Mouse (Mus musculus) midbrain, postnatal 0 days (tissue): ENCODE data around the gene Arhgef12. TPM values are rescaled to one million over a fixed set of nuclear protein-coding genes. Genes with fewer than 3 reads are reported as not detected.
A peak's percentile ranks its signal among the peaks of the same experiment; 100 is the strongest.

Experiments used
- ATAC-seq: fragments of 200-750 bp; cut with Nextera tagmentation; 2 replicates; pipeline ENCODE4 v1.8.0; 2017; ENCODE audit warnings: moderate number of reproducible peaks, mild to moderate bottlenecking, moderate TSS enrichment, moderate library complexity; ENCODE audit not compliant: low FRiP score
- DNase-seq: peaks from one replicate; pipeline ENCODE4 v3.0.0-alpha.2; 2015; ENCODE audit warnings: low spot score
- H3K27ac ChIP-seq: fragments of 300-500 bp; sonication (generic); 2 replicates; pipeline ENCODE4 v1.5.1; 2014; ENCODE audit warnings: low read depth, mild to moderate bottlenecking, low read length, mixed read lengths
- H3K27me3 ChIP-seq: fragments of 300-500 bp; sonication (generic); 2 replicates; pipeline ENCODE4 v1.6.1; 2014; ENCODE audit warnings: low read length, control low read depth, mixed read lengths; ENCODE audit not compliant: insufficient read depth
- H3K36me3 ChIP-seq: fragments of 300-500 bp; sonication (generic); 2 replicates; pipeline ENCODE4 v1.6.1; 2014; ENCODE audit warnings: low read length, control low read depth, mixed read lengths; ENCODE audit not compliant: insufficient read depth
- H3K4me1 ChIP-seq: fragments of 300-500 bp; sonication (generic); 2 replicates; pipeline ENCODE4 v1.6.1; 2014; ENCODE audit warnings: mild to moderate bottlenecking, control low read depth, antibody characterized with exemption, low read length, mixed read lengths; ENCODE audit not compliant: insufficient read depth
- H3K4me2 ChIP-seq: fragments of 300-500 bp; sonication (generic); 2 replicates; pipeline ENCODE4 v1.6.1; 2014; ENCODE audit warnings: low read depth, mild to moderate bottlenecking, low read length, mixed read lengths; ENCODE audit not compliant: poor library complexity, severe bottlenecking
- H3K4me3 ChIP-seq: fragments of 300-500 bp; sonication (generic); 2 replicates; pipeline ENCODE4 v1.5.1; 2014; ENCODE audit warnings: low read depth, mild to moderate bottlenecking, low read length, moderate library complexity
- H3K9ac ChIP-seq: fragments of 300-500 bp; sonication (generic); replicated peaks from 2 replicates; pipeline ENCODE4 v1.6.1; 2014; ENCODE audit warnings: mild to moderate bottlenecking, low read length, moderate library complexity, mixed read lengths; ENCODE audit not compliant: poor library complexity, severe bottlenecking
- H3K9me3 ChIP-seq: fragments of 300-500 bp; sonication (generic); 2 replicates; pipeline ENCODE4 v1.6.1; 2016; ENCODE audit warnings: low read length, control low read depth
- CTCF ChIP-seq: IDR thresholded peaks from 2 replicates; pipeline ENCODE4 v1.5.1; 2016; ENCODE audit warnings: antibody characterized with exemption, mild to moderate bottlenecking
- WGBS: fragments of 180-500 bp; shearing (Covaris S2); extraction: QIAGEN DNeasy Blood & Tissue Kit; methylation state at CpG from one replicate; pipeline ENCODE4 v1.1.7; 2014; 5-methylcytosine and 5-hydroxymethylcytosine counted together
- polyA plus RNA-seq: library from polyadenylated mRNA; unstranded; fragments of >200 nt; fragmentation: Nextera tagmentation; extraction: Ambion mirVana; gene quantifications from 2 replicates; pipeline ENCODE4 v1.2.1, GENCODE M21; 2015
- total RNA-seq: library from RNA; depleted of rRNA; stranded (reverse); fragments of >200 nt; gene quantifications from 2 replicates; pipeline ENCODE4 v1.2.3, GENCODE M21; 2014

Gene Arhgef12
- total and polyA plus RNA-seq, 2 experiments from 2014 or later, result 17.0 to 97.1 TPM

DNA sequence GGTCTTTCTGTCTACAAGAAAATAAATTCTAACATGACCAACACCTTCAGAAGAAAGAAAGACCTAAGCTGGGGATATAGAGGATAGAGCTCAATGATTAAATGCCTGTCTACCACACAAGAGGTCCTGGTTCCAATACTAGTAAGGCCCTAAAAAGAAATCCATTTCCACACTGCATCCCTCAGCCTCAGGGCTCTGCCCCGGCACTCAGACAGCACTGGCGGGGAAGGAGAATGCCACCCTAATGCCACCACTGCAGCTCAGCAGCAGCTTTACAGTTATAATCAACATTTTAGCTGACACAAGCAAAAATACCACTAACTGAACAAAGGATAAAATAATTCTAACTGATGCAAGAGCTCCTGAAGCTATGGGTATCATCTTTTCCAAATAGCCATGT, 36.9 kb downstream of the Arhgef12 start:
- 5% methylated on average over 2 of the region's 2 CpGs for WGBS
- no peak for TF ChIP-seq CTCF
- ATAC-seq (0 out of 2 replicates have a peak, but pooled peaks have one; percentile 47), DNase-seq (peak; percentile 19)
- Histone ChIP-seq H3K4me2 (peak overlapping the region; percentile 47), H3K4me3 (peak overlapping the region; percentile 56), H3K27ac (peak overlapping the region; percentile 82), H3K9me3 (no peaks in the 10 kb centered on the region), H3K9ac (peak overlapping the region; percentile 77), H3K27me3 (no peaks in the 10 kb centered on the region), H3K4me1 (peaks cover 16% of the 10 kb centered on the region), H3K36me3 (no peaks in the 10 kb centered on the region)

- no peak for DNase-seq
- Histone ChIP-seq H3K27ac (no peak overlapping the region), H3K9me3 (no peaks in the 10 kb centered on the region), H3K4me2 (peak overlapping the region; percentile 72), H3K27me3 (no peaks in the 10 kb centered on the region), H3K9ac (no peak overlapping the region), H3K4me3 (no peak overlapping the region; the same call in 1 of the 2 replicates), H3K4me1 (peaks cover 16% of the 10 kb centered on the region), H3K36me3 (no peaks in the 10 kb centered on the region)
- ATAC-seq, result no peak
- TF ChIP-seq CTCF, result no peak
- WGBS, result 87% methylated on average over 3 of the region's 3 CpGs
Measured at GRCm38 (mm10) chr9:43067896-43068295, 39.1 kb downstream of the Arhgef12 start.

GRCm38 (mm10) chr9:43065231-43065630, 41.8 kb downstream of the Arhgef12 start:
- no peak for DNase-seq
- no peak overlapping the region for H3K4me2 ChIP-seq

GRCm38 (mm10) chr9:43061545-43061944, 45.5 kb downstream of the Arhgef12 start:
- no peaks in the 10 kb centered on the region for H3K27me3 ChIP-seq
- H3K4me3 ChIP-seq, result no peak overlapping the region
- ATAC-seq (no peak), DNase-seq (peak; percentile 16)
- no peaks in the 10 kb centered on the region for H3K4me1 ChIP-seq
- 71% methylated on average over 1 of the region's 1 CpGs for WGBS
- no peak overlapping the region for H3K27ac ChIP-seq
- no peak overlapping the region for H3K4me2 ChIP-seq
- TF ChIP-seq CTCF, result no peak
- no peaks in the 10 kb centered on the region for H3K9me3 ChIP-seq
- no peak overlapping the region for H3K9ac ChIP-seq
- no peaks in the 10 kb centered on the region for H3K36me3 ChIP-seq

More at GRCm38 (mm10) chr9:43065231-43065630, 41.8 kb downstream of the Arhgef12 start:
- Histone ChIP-seq H3K4me1 (peaks cover 13% of the 10 kb centered on the region), H3K9me3 (no peaks in the 10 kb centered on the region), H3K27me3 (no peaks in the 10 kb centered on the region), H3K36me3 (no peaks in the 10 kb centered on the region), H3K27ac (no peak overlapping the region), H3K4me3 (no peak overlapping the region), H3K9ac (no peak overlapping the region)
- WGBS, result 89% methylated on average over 4 of the region's 4 CpGs
- TF ChIP-seq CTCF, result no peak
- no peak for ATAC-seq

DNA sequence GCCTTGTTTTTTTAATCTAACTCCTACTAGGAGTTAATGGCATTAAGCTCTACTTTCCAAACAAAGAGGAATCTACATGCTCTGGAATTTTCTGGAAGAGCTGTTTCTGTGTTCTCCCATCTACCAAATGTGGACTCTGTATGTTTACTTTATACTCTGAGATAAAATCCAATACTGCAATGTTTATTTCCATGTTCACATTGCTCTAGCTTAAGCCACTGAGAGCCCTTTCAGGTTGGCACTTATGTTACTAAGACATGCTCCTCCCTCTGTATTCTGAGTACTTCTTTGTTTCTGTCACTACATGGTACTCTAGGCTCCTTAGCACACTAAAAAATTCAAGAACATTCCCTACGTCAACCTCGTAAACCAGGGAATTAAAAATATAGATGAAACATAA, 56.6 kb downstream of the Arhgef12 start:
- H3K9me3 ChIP-seq, result no peaks in the 10 kb centered on the region
- H3K4me2 ChIP-seq, result no peak overlapping the region
- no peak for TF ChIP-seq CTCF
- H3K9ac ChIP-seq, result no peak overlapping the region
- H3K4me1 ChIP-seq, result no peaks in the 10 kb centered on the region
- 93% methylated on average over 2 of the region's 2 CpGs for WGBS
- ATAC-seq (no peak), DNase-seq (no peak)
- no peak overlapping the region for H3K4me3 ChIP-seq
- no peaks in the 10 kb centered on the region for H3K27me3 ChIP-seq
- H3K27ac ChIP-seq, result no peak overlapping the region
- no peaks in the 10 kb centered on the region for H3K36me3 ChIP-seq

DNA sequence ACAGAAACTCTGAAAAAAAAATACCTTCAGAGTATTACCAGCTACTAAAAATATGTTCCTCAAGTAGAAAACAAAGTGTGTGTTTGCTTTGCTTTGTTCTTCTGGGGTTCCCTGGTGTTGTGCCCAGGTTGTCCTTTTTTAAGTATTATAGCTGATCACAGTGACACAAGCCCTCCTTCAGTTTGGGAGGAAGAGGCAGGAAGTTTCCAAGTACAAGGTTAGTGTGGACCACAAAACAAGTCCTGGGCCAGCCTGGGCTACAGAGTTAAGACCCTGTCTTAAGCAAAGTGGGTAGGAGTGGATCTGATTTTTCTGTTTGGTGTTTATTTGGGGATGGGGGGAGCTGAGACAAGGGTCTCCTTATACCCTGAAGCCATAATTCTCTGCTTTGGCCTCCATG, 62.6 kb downstream of the Arhgef12 start:
- no peak overlapping the region for H3K9ac ChIP-seq
- H3K27ac ChIP-seq, result no peak overlapping the region
- no peaks in the 10 kb centered on the region for H3K27me3 ChIP-seq
- H3K9me3 ChIP-seq, result no peaks in the 10 kb centered on the region
- TF ChIP-seq CTCF, result no peak
- no peaks in the 10 kb centered on the region for H3K4me1 ChIP-seq
- H3K4me2 ChIP-seq, result no peak overlapping the region
- no peak for DNase-seq
- ATAC-seq, result no peak
- H3K36me3 ChIP-seq, result peaks cover 2% of the 10 kb centered on the region; the same call in 1 of the 2 replicates
- no peak overlapping the region for H3K4me3 ChIP-seq
